Mouse (Mus musculus) intestine, postnatal 0 days (tissue): ENCODE data around the gene Rpl6. TPM values are rescaled to one million over a fixed set of nuclear protein-coding genes. Genes with fewer than 3 reads are reported as not detected.
A peak's percentile ranks its signal among the peaks of the same experiment; 100 is the strongest.

Experiments
- ATAC-seq: fragments of 200-750 bp; cut with Nextera tagmentation; 2 replicates; pipeline ENCODE4 v1.8.0; 2017; ENCODE audit warnings: mild to moderate bottlenecking, moderate TSS enrichment, moderate library complexity
- H3K27ac ChIP-seq: fragments of 300-500 bp; sonication (generic); 2 replicates; pipeline ENCODE4 v1.5.1; 2014; ENCODE audit warnings: mild to moderate bottlenecking, low read depth, low read length, moderate library complexity
- H3K27me3 ChIP-seq: fragments of 300-500 bp; sonication (generic); replicated peaks from 2 replicates; pipeline ENCODE4 v1.6.1; 2014; ENCODE audit warnings: low read length, mixed read lengths; ENCODE audit not compliant: control insufficient read depth, insufficient read depth
- H3K36me3 ChIP-seq: fragments of 300-500 bp; sonication (generic); 2 replicates; pipeline ENCODE4 v1.6.1; 2014; ENCODE audit warnings: mild to moderate bottlenecking, moderate library complexity; ENCODE audit not compliant: control insufficient read depth, insufficient read depth
- H3K4me1 ChIP-seq: fragments of 300-500 bp; sonication (generic); replicated peaks from 2 replicates; pipeline ENCODE4 v1.6.1; 2014; ENCODE audit warnings: antibody characterized with exemption, low read length, mixed read lengths; ENCODE audit not compliant: control insufficient read depth, insufficient read depth
- H3K4me2 ChIP-seq: fragments of 300-500 bp; sonication (generic); replicated peaks from 2 replicates; pipeline ENCODE4 v1.6.1; 2014; ENCODE audit warnings: low read depth, mild to moderate bottlenecking, moderate library complexity
- H3K4me3 ChIP-seq: fragments of 300-500 bp; sonication (generic); 2 replicates; pipeline ENCODE4 v1.5.1; 2014; ENCODE audit warnings: low read depth, low read length
- H3K9ac ChIP-seq: fragments of 300-500 bp; sonication (generic); 2 replicates; pipeline ENCODE4 v1.6.1; 2014; ENCODE audit warnings: mild to moderate bottlenecking, low read depth, low read length
- H3K9me3 ChIP-seq: fragments of 300-500 bp; sonication (generic); 2 replicates; pipeline ENCODE4 v1.6.1; 2016; ENCODE audit warnings: mixed run types; ENCODE audit not compliant: control insufficient read depth
- CTCF ChIP-seq: sonication (generic); IDR thresholded peaks from 2 replicates; pipeline ENCODE4 v1.5.1; 2016; ENCODE audit warnings: low read depth, mild to moderate bottlenecking, control low read depth, antibody characterized with exemption, moderate library complexity
- WGBS: fragments of 180-500 bp; shearing (Covaris S2); extraction: QIAGEN DNeasy Blood & Tissue Kit; methylation state at CpG from one replicate; pipeline ENCODE4 v1.1.7; 2014; 5-methylcytosine and 5-hydroxymethylcytosine counted together
- polyA plus RNA-seq: library from polyadenylated mRNA; unstranded; fragments of >200 nt; fragmentation: Nextera tagmentation; extraction: Ambion mirVana; gene quantifications from 2 replicates; pipeline ENCODE4 v1.2.1, GENCODE M21; 2015

Gene Rpl6
- polyA plus RNA-seq, 1 experiment from 2014 or later: 359 TPM

GRCm38 (mm10) chr5:121162923-121163322 lies 41.4 kb upstream of the Rpl6 start:
- H3K27me3 ChIP-seq: no peaks in the 10 kb centered on the region
- no peak for TF ChIP-seq CTCF
- H3K4me2 ChIP-seq: no peak overlapping the region
- no peak overlapping the region for H3K27ac ChIP-seq
- H3K4me3 ChIP-seq: no peak overlapping the region
- ATAC-seq: no peak
- H3K4me1 ChIP-seq: no peaks in the 10 kb centered on the region
- WGBS: 83% methylated on average over 7 of the region's 7 CpGs
- H3K36me3 ChIP-seq: peaks cover 82% of the 10 kb centered on the region
- no peaks in the 10 kb centered on the region for H3K9me3 ChIP-seq
- H3K9ac ChIP-seq: no peak overlapping the region

DNA sequence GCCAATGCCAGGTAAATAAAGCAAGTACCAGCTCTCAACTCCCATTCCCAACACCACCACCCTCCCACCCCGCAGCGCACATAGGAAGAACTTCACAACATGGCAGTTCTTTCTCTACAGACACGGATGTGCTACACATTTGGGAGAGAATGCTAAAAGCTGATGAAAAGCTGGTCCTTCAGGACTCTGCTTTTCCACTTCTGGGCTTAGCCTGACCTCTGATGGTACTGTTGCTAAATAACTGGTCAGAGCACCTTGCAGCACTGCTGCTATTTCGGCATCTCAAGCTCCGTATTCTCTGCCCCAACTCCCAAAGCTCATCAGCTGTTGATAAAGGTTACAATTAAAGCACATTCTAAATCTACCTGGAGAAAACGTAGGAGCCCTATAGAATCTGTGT lies 37.4 kb upstream of the Rpl6 start:
- Histone ChIP-seq H3K9ac (no peak overlapping the region), H3K4me2 (no peak overlapping the region), H3K4me1 (no peaks in the 10 kb centered on the region), H3K27me3 (no peaks in the 10 kb centered on the region), H3K27ac (no peak overlapping the region), H3K4me3 (no peak overlapping the region), H3K36me3 (peaks cover 76% of the 10 kb centered on the region), H3K9me3 (no peaks in the 10 kb centered on the region)
- whole genome bisulfite sequencing: 97% methylated on average over 6 of the region's 6 CpGs
- TF ChIP-seq CTCF: no peak
- no peak for ATAC-seq

DNA sequence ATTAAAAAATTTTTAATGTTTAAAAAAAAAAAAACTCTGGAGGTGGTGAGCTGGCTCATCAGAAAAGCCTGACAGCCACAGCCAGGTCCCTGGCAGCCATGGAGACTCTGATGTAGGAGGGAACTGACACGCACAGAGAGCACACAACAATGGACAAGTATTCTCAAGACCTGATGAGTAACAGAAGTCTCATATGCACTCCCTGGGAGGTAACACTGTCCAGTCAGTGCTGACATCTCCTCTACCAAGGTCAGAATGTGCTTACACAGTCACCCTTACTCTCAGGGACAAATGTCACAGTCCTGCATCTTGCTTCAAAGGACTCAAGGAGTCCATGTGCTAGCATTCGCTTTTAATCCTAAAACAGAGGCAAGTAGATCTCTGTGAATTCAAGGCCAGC lies 34.7 kb upstream of the Rpl6 start:
- no peak for TF ChIP-seq CTCF
- H3K36me3 ChIP-seq: peaks cover 52% of the 10 kb centered on the region
- no peak overlapping the region for H3K9ac ChIP-seq
- no peak overlapping the region for H3K4me3 ChIP-seq
- H3K27ac ChIP-seq: no peak overlapping the region
- WGBS: 86% methylated on average over 2 of the region's 2 CpGs
- H3K27me3 ChIP-seq: no peaks in the 10 kb centered on the region
- H3K9me3 ChIP-seq: no peaks in the 10 kb centered on the region
- H3K4me1 ChIP-seq: no peaks in the 10 kb centered on the region
- no peak overlapping the region for H3K4me2 ChIP-seq
- ATAC-seq: no peak

GRCm38 (mm10) chr5:121172835-121173234 lies 31.4 kb upstream of the Rpl6 start:
- 92% methylated on average over 4 of the region's 4 CpGs for WGBS
- TF ChIP-seq CTCF: peak; percentile 49
- Histone ChIP-seq H3K4me2 (no peak overlapping the region), H3K36me3 (peaks cover 25% of the 10 kb centered on the region), H3K27ac (no peak overlapping the region), H3K4me1 (no peaks in the 10 kb centered on the region; the same call in 1 of the 2 replicates), H3K4me3 (no peak overlapping the region), H3K27me3 (no peaks in the 10 kb centered on the region), H3K9me3 (no peaks in the 10 kb centered on the region), H3K9ac (no peak overlapping the region)
- ATAC-seq: no peak

GRCm38 (mm10) chr5:121179077-121179857 lies 25.0 kb upstream of the Rpl6 start:
- Histone ChIP-seq H3K27me3 (no peaks in the 10 kb centered on the region), H3K4me3 (no peak overlapping the region), H3K4me2 (no peak overlapping the region), H3K27ac (no peak overlapping the region), H3K9me3 (no peaks in the 10 kb centered on the region), H3K9ac (no peak overlapping the region), H3K36me3 (no peaks in the 10 kb centered on the region), H3K4me1 (no peaks in the 10 kb centered on the region; the same call in 1 of the 2 replicates)
- WGBS: 80% methylated on average over 9 of the region's 9 CpGs
- TF ChIP-seq CTCF: no peak
- no peak for ATAC-seq

- Histone ChIP-seq H3K9me3 (no peaks in the 10 kb centered on the region), H3K36me3 (no peaks in the 10 kb centered on the region), H3K4me2 (no peak overlapping the region), H3K27ac (no peak overlapping the region), H3K9ac (no peak overlapping the region), H3K27me3 (no peaks in the 10 kb centered on the region), H3K4me1 (peaks cover 7% of the 10 kb centered on the region), H3K4me3 (no peak overlapping the region)
- no peak for TF ChIP-seq CTCF
- 77% methylated on average over 9 of the region's 9 CpGs for WGBS
- ATAC-seq: no peak
Observed at GRCm38 (mm10) chr5:121183269-121183668, 21.0 kb upstream of the Rpl6 start.

- Histone ChIP-seq H3K4me2 (no peak overlapping the region; the same call in 1 of the 2 replicates), H3K27ac (no peak overlapping the region), H3K9ac (no peak overlapping the region), H3K4me3 (no peak overlapping the region), H3K9me3 (no peaks in the 10 kb centered on the region), H3K4me1 (peaks cover 7% of the 10 kb centered on the region), H3K36me3 (no peaks in the 10 kb centered on the region), H3K27me3 (no peaks in the 10 kb centered on the region)
- no peak for TF ChIP-seq CTCF
- 59% methylated on average over 2 of the region's 2 CpGs for WGBS
- no peak for ATAC-seq
Observed at GRCm38 (mm10) chr5:121184375-121184774, 19.9 kb upstream of the Rpl6 start.
